Mouse (Mus musculus) testis, postnatal 14 days (tissue): ENCODE data around the gene E2f2.

Source experiments
- DNase-seq: peaks from one replicate; pipeline ENCODE4 v3.0.0; 2021; ENCODE audit warnings: low spot score

E2f2 gene

GRCm38 (mm10) chr4:136206033-136206893 is 34.1 kb downstream of the E2f2 start, which contains the start of gene Asap3:
Gene Asap3, plus strand, starts transcription at chr4:136206365.
- DNase-seq = peak; percentile 95

- no peak for DNase-seq
Observed at GRCm38 (mm10) chr4:136206943-136207342, 34.7 kb downstream of the E2f2 start.

GRCm38 (mm10) chr4:136210931-136211330 is 38.7 kb downstream of the E2f2 start:
- no peak for DNase-seq

GRCm38 (mm10) chr4:136213629-136214028 is 41.4 kb downstream of the E2f2 start:
- no peak for DNase-seq

- DNase-seq = no peak
Observed at GRCm38 (mm10) chr4:136214828-136215227, 42.6 kb downstream of the E2f2 start.

- no peak for DNase-seq
Observed at GRCm38 (mm10) chr4:136215576-136215975, 43.4 kb downstream of the E2f2 start.

- DNase-seq = no peak
Observed at GRCm38 (mm10) chr4:136217063-136217462, 44.9 kb downstream of the E2f2 start.

- peak; percentile 71 for DNase-seq
Observed at GRCm38 (mm10) chr4:136218595-136219214, 46.5 kb downstream of the E2f2 start.

GRCm38 (mm10) chr4:136220133-136220775 is 48.1 kb downstream of the E2f2 start:
- no peak for DNase-seq

GRCm38 (mm10) chr4:136223549-136224239 is 51.5 kb downstream of the E2f2 start:
- no peak for DNase-seq

- no peak for DNase-seq
Observed at GRCm38 (mm10) chr4:136224240-136224559, 52.0 kb downstream of the E2f2 start.

GRCm38 (mm10) chr4:136224677-136225460 is 52.7 kb downstream of the E2f2 start:
- DNase-seq = no peak

GRCm38 (mm10) chr4:136227408-136227807 is 55.2 kb downstream of the E2f2 start:
- DNase-seq = no peak

GRCm38 (mm10) chr4:136228640-136229039 is 56.4 kb downstream of the E2f2 start:
- DNase-seq = no peak

GRCm38 (mm10) chr4:136238669-136239068 is 66.5 kb downstream of the E2f2 start:
- no peak for DNase-seq

GRCm38 (mm10) chr4:136239111-136239510 is 66.9 kb downstream of the E2f2 start:
- DNase-seq = peak; percentile 79

GRCm38 (mm10) chr4:136239622-136240021 is 67.4 kb downstream of the E2f2 start:
- peak; percentile 57 for DNase-seq

- no peak for DNase-seq
Observed at GRCm38 (mm10) chr4:136240123-136240522, 67.9 kb downstream of the E2f2 start.

- DNase-seq = no peak
Observed at GRCm38 (mm10) chr4:136240955-136241354, 68.8 kb downstream of the E2f2 start.

GRCm38 (mm10) chr4:136242065-136242703 is 70.0 kb downstream of the E2f2 start:
- DNase-seq = no peak

- DNase-seq = no peak
Observed at GRCm38 (mm10) chr4:136242728-136243127, 70.5 kb downstream of the E2f2 start.
